Mouse (Mus musculus) liver, embryonic 13.5 days (tissue): Measurements from ENCODE around the gene Zfp11. TPM values are rescaled to one million over a fixed set of nuclear protein-coding genes. Genes with fewer than 3 reads are reported as not detected.
A peak's percentile ranks its signal among the peaks of the same experiment; 100 is the strongest.
"Not testable (repeated sequence)": the region's sequence is repeated elsewhere in the genome, so short reads cannot be mapped to it uniquely, and the experiment has no call there.

Source experiments
- ATAC-seq: fragments of 200-750 bp; cut with Nextera tagmentation; 2 replicates; pipeline ENCODE4 v1.8.0; 2017; ENCODE audit warnings: low read depth, mild to moderate bottlenecking, moderate number of reproducible peaks, moderate library complexity
- DNase-seq: peaks from one replicate; pipeline ENCODE4 v3.0.0; 2022
- H3K27ac ChIP-seq: fragments of 300-500 bp; sonication (generic); 2 replicates; pipeline ENCODE4 v1.5.1; 2015; ENCODE audit warnings: moderate library complexity, mild to moderate bottlenecking, inconsistent platforms
- H3K27me3 ChIP-seq: fragments of 300-500 bp; sonication (generic); 2 replicates; pipeline ENCODE4 v1.6.1; 2015; ENCODE audit warnings: mild to moderate bottlenecking, inconsistent platforms
- H3K36me3 ChIP-seq: fragments of 300-500 bp; sonication (generic); 2 replicates; pipeline ENCODE4 v1.6.1; 2015; ENCODE audit warnings: mild to moderate bottlenecking, inconsistent platforms
- H3K4me1 ChIP-seq: fragments of 300-500 bp; sonication (generic); replicated peaks from 2 replicates; pipeline ENCODE4 v1.6.1; 2015; ENCODE audit warnings: inconsistent platforms
- H3K4me2 ChIP-seq: fragments of 300-500 bp; sonication (generic); 2 replicates; pipeline ENCODE4 v1.6.1; 2015; ENCODE audit warnings: inconsistent platforms, mild to moderate bottlenecking, moderate library complexity
- H3K4me3 ChIP-seq: fragments of 300-500 bp; sonication (generic); replicated peaks from 2 replicates; pipeline ENCODE4 v1.5.1; 2015; ENCODE audit warnings: mild to moderate bottlenecking, inconsistent platforms
- H3K9ac ChIP-seq: fragments of 300-500 bp; sonication (generic); 2 replicates; pipeline ENCODE4 v1.6.1; 2015; ENCODE audit warnings: mild to moderate bottlenecking, inconsistent platforms
- H3K9me3 ChIP-seq: fragments of 300-500 bp; sonication (generic); replicated peaks from 2 replicates; pipeline ENCODE4 v1.6.1; 2016; ENCODE audit warnings: inconsistent platforms
- WGBS: fragments of 180-500 bp; shearing (Covaris S2); methylation state at CpG from one replicate; pipeline ENCODE4 v1.1.7; 2015; ENCODE audit not compliant: insufficient replicate concordance; 5-methylcytosine and 5-hydroxymethylcytosine counted together
- polyA plus RNA-seq: library from polyadenylated mRNA; unstranded; fragments of >200 nt; fragmentation: Nextera tagmentation; extraction: Ambion mirVana; gene quantifications from 2 replicates; pipeline ENCODE4 v1.2.1, GENCODE M21; 2015

Zfp11 gene
- polyA plus RNA-seq: 0.73 and 0.94 TPM in 2 replicates

- peak; percentile 61 for DNase-seq
- Histone ChIP-seq H3K4me2 (peak within 1 kb of the TSS; percentile 76), H3K9ac (peak within 1 kb of the TSS; percentile 79), H3K4me3 (peak within 1 kb of the TSS; percentile 77), H3K9me3 (no peaks in the 10 kb centered on the region), H3K4me1 (peaks cover 7% of the 10 kb centered on the region), H3K36me3 (no peaks in the 10 kb centered on the region), H3K27me3 (no peaks in the 10 kb centered on the region), H3K27ac (0 out of 2 replicates have a peak within 1 kb of the TSS, but pooled peaks have one; percentile 26)
- peak; percentile 79 for ATAC-seq
- 1% methylated on average over 23 of the region's 23 CpGs for WGBS
These were observed at the start of gene Zfp11 for GRCm38 (mm10) chr5:129670036-129670458. Gene Zfp11, minus strand, starts transcription at chr5:129670099.

- DNase-seq (no peak), ATAC-seq (no peak)
- Histone ChIP-seq H3K27ac (no peak overlapping the region), H3K4me1 (peaks cover 22% of the 10 kb centered on the region), H3K27me3 (no peaks in the 10 kb centered on the region), H3K9me3 (no peaks in the 10 kb centered on the region), H3K36me3 (peaks cover 37% of the 10 kb centered on the region), H3K4me3 (peak overlapping the region; percentile 86; the same call in 1 of the 2 replicates), H3K4me2 (peak overlapping the region; percentile 88; the same call in 1 of the 2 replicates), H3K9ac (no peak overlapping the region)
- 68% methylated on average over 9 of the region's 9 CpGs for WGBS
These were observed 47.1 kb upstream of the Zfp11 start for GRCm38 (mm10) chr5:129717016-129717415.

GRCm38 (mm10) chr5:129715326-129715861 is 45.5 kb upstream of the Zfp11 start, which contains the start of gene Mrps17:
Gene Mrps17, plus strand, starts transcription at chr5:129715497.
- under 1% methylated on average over 33 of the region's 33 CpGs for WGBS
- H3K4me1 ChIP-seq: peaks cover 22% of the 10 kb centered on the region

GRCm38 (mm10) chr5:129708412-129708811 is 38.5 kb upstream of the Zfp11 start, which contains the start of gene Sept14:
Gene Sept14, minus strand, starts transcription at chr5:129708512.
- no peak within 1 kb of the TSS for H3K4me2 ChIP-seq
- no peaks in the 10 kb centered on the region for H3K27me3 ChIP-seq
- no peaks in the 10 kb centered on the region for H3K36me3 ChIP-seq
- DNase-seq (no peak), ATAC-seq (no peak)
- no peaks in the 10 kb centered on the region for H3K9me3 ChIP-seq
- H3K4me3 ChIP-seq: no peak within 1 kb of the TSS
- no peak within 1 kb of the TSS for H3K9ac ChIP-seq
- H3K27ac ChIP-seq: no peak within 1 kb of the TSS
- H3K4me1 ChIP-seq: peaks cover 2% of the 10 kb centered on the region
- 49% methylated on average over 2 of the region's 2 CpGs for WGBS

More at GRCm38 (mm10) chr5:129715326-129715861, 45.5 kb upstream of the Zfp11 start, which contains the start of gene Mrps17:
- peak within 1 kb of the TSS; percentile 78 for H3K27ac ChIP-seq
- peak within 1 kb of the TSS; percentile 85 for H3K9ac ChIP-seq
- H3K27me3 ChIP-seq: no peaks in the 10 kb centered on the region
- peak; percentile 93 for DNase-seq
- peak; percentile 98 for ATAC-seq
- peak within 1 kb of the TSS; percentile 88 for H3K4me2 ChIP-seq
- H3K4me3 ChIP-seq: peak within 1 kb of the TSS; percentile 86
- H3K36me3 ChIP-seq: peaks cover 37% of the 10 kb centered on the region
- H3K9me3 ChIP-seq: no peaks in the 10 kb centered on the region

- no peak overlapping the region for H3K4me2 ChIP-seq
These were observed 33.5 kb upstream of the Zfp11 start for GRCm38 (mm10) chr5:129703368-129703767.

GRCm38 (mm10) chr5:129701706-129702105 is 31.8 kb upstream of the Zfp11 start:
- Histone ChIP-seq H3K4me3 (no peak overlapping the region), H3K9me3 (no peaks in the 10 kb centered on the region), H3K4me2 (no peak overlapping the region), H3K27me3 (peaks cover 12% of the 10 kb centered on the region), H3K9ac (no peak overlapping the region), H3K36me3 (no peaks in the 10 kb centered on the region), H3K27ac (no peak overlapping the region), H3K4me1 (peaks cover 7% of the 10 kb centered on the region)
- ATAC-seq (no peak), DNase-seq (no peak)
- WGBS: 56% methylated on average over 1 of the region's 1 CpGs

More at GRCm38 (mm10) chr5:129703368-129703767, 33.5 kb upstream of the Zfp11 start:
- Histone ChIP-seq H3K27ac (no peak overlapping the region), H3K4me1 (peaks cover 7% of the 10 kb centered on the region), H3K9me3 (no peaks in the 10 kb centered on the region), H3K9ac (no peak overlapping the region), H3K36me3 (no peaks in the 10 kb centered on the region), H3K4me3 (no peak overlapping the region), H3K27me3 (peaks cover 12% of the 10 kb centered on the region)
- ATAC-seq (no peak), DNase-seq (no peak)

- 33% methylated on average over 2 of the region's 2 CpGs for WGBS
- ATAC-seq: no peak
- no peak overlapping the region for H3K4me2 ChIP-seq
These were observed 30.6 kb upstream of the Zfp11 start for GRCm38 (mm10) chr5:129700506-129700905.

GRCm38 (mm10) chr5:129690528-129690927 is 20.6 kb upstream of the Zfp11 start:
- Histone ChIP-seq H3K27ac (no peak overlapping the region), H3K36me3 (no peaks in the 10 kb centered on the region), H3K9me3 (no peaks in the 10 kb centered on the region), H3K9ac (no peak overlapping the region), H3K4me3 (no peak overlapping the region), H3K4me2 (no peak overlapping the region), H3K27me3 (no peaks in the 10 kb centered on the region), H3K4me1 (no peaks in the 10 kb centered on the region)
- DNase-seq (no peak), ATAC-seq (no peak)
- 61% methylated on average over 3 of the region's 3 CpGs for WGBS

More at GRCm38 (mm10) chr5:129700506-129700905, 30.6 kb upstream of the Zfp11 start:
- Histone ChIP-seq H3K9ac (no peak overlapping the region), H3K36me3 (no peaks in the 10 kb centered on the region), H3K4me1 (peaks cover 7% of the 10 kb centered on the region), H3K27ac (no peak overlapping the region), H3K9me3 (no peaks in the 10 kb centered on the region), H3K4me3 (no peak overlapping the region), H3K27me3 (peaks cover 12% of the 10 kb centered on the region)
- DNase-seq: no peak

- no peak overlapping the region for H3K27ac ChIP-seq
- H3K4me2 ChIP-seq: no peak overlapping the region
- no peaks in the 10 kb centered on the region for H3K36me3 ChIP-seq
- no peak overlapping the region for H3K9ac ChIP-seq
- no peak overlapping the region for H3K4me3 ChIP-seq
- no peaks in the 10 kb centered on the region for H3K4me1 ChIP-seq
- WGBS: 59% methylated on average over 7 of the region's 7 CpGs
- ATAC-seq: no peak
- no peak for DNase-seq
- H3K27me3 ChIP-seq: no peaks in the 10 kb centered on the region
- H3K9me3 ChIP-seq: no peaks in the 10 kb centered on the region
These were observed 17.7 kb upstream of the Zfp11 start for GRCm38 (mm10) chr5:129687621-129688020.

GRCm38 (mm10) chr5:129685141-129685540 is 15.2 kb upstream of the Zfp11 start:
- not testable (repeated sequence) for H3K9ac ChIP-seq, ATAC-seq, H3K9me3 ChIP-seq, H3K27ac ChIP-seq, H3K27me3 ChIP-seq, H3K4me3 ChIP-seq, H3K4me2 ChIP-seq, H3K36me3 ChIP-seq, DNase-seq, H3K4me1 ChIP-seq
- WGBS: 75% methylated on average over 5 of the region's 5 CpGs

- peak; percentile 23; the same call in 1 of the 2 replicates for ATAC-seq
- Histone ChIP-seq H3K4me1 (peaks cover 7% of the 10 kb centered on the region), H3K4me2 (peak overlapping the region; percentile 76), H3K36me3 (no peaks in the 10 kb centered on the region), H3K27ac (0 out of 2 replicates have a peak overlapping the region, but pooled peaks have one; percentile 26), H3K9me3 (no peaks in the 10 kb centered on the region), H3K27me3 (no peaks in the 10 kb centered on the region), H3K9ac (peak overlapping the region; percentile 79), H3K4me3 (peak overlapping the region; percentile 77)
- DNase-seq: no peak
- under 1% methylated on average over 31 of the region's 31 CpGs for WGBS
These were observed 355 bp downstream of the Zfp11 start for GRCm38 (mm10) chr5:129669453-129670035.
